Mouse (Mus musculus): ENCODE measurements around the gene Abcc10. TPM values are rescaled to one million over a fixed set of nuclear protein-coding genes. Genes with fewer than 3 reads are reported as not detected.
A peak's percentile ranks its signal among the peaks of the same experiment; 100 is the strongest.

Abcc10 gene
- 2.7 and 3.5 TPM in 2 replicates for polyA plus RNA-seq (2012; ENCODE audit: insufficient read depth, insufficient read length, missing spikeins)

GRCm38 (mm10) chr17:46327906-46328534 lies at the start of gene Abcc10:
Gene Abcc10 (minus strand): TSS chr17:46328352.
- Histone ChIP-seq H3K4me3 (ENCODE audit: insufficient read depth, low read depth, low read length) (peak within 1 kb of the TSS; percentile 90), H3K4me1 (ENCODE audit: control insufficient read depth, insufficient read depth, insufficient read length, low read length) (0 out of 2 replicates have a peak, but pooled peaks cover 3% of the 10 kb centered on the region), H3K27ac (replicated peaks; ENCODE audit: low read depth, low read length) (peak within 1 kb of the TSS; percentile 68)

GRCm38 (mm10) chr17:46371783-46372182 lies 43.6 kb upstream of the Abcc10 start:
- Histone ChIP-seq H3K4me1 (ENCODE audit: control insufficient read depth, insufficient read depth, insufficient read length, low read length) (no peaks in the 10 kb centered on the region), H3K4me3 (ENCODE audit: insufficient read depth, low read depth, low read length) (no peak overlapping the region), H3K27ac (replicated peaks; ENCODE audit: low read depth, low read length) (no peak overlapping the region)

GRCm38 (mm10) chr17:46351026-46351700 lies 23.0 kb upstream of the Abcc10 start:
- Histone ChIP-seq H3K4me1 (ENCODE audit: control insufficient read depth, insufficient read depth, insufficient read length, low read length) (no peaks in the 10 kb centered on the region), H3K4me3 (ENCODE audit: insufficient read depth, low read depth, low read length) (no peak overlapping the region), H3K27ac (replicated peaks; ENCODE audit: low read depth, low read length) (no peak overlapping the region)

GRCm38 (mm10) chr17:46341208-46341607 lies 13.1 kb upstream of the Abcc10 start:
- H3K4me3 ChIP-seq (ENCODE audit: insufficient read depth, low read depth, low read length) = no peak overlapping the region
- no peak overlapping the region for H3K27ac ChIP-seq (replicated peaks; ENCODE audit: low read depth, low read length)
- H3K4me1 ChIP-seq (ENCODE audit: control insufficient read depth, insufficient read depth, insufficient read length, low read length) = no peaks in the 10 kb centered on the region

- H3K27ac ChIP-seq (replicated peaks; ENCODE audit: low read depth, low read length) = no peak overlapping the region
- no peaks in the 10 kb centered on the region for H3K4me1 ChIP-seq (ENCODE audit: control insufficient read depth, insufficient read depth, insufficient read length, low read length)
These were observed 8.3 kb upstream of the Abcc10 start for GRCm38 (mm10) chr17:46336475-46336874.

GRCm38 (mm10) chr17:46328723-46329122 lies 571 bp upstream of the Abcc10 start:
- Histone ChIP-seq H3K4me1 (ENCODE audit: control insufficient read depth, insufficient read depth, insufficient read length, low read length) (0 out of 2 replicates have a peak, but pooled peaks cover 3% of the 10 kb centered on the region), H3K27ac (replicated peaks; ENCODE audit: low read depth, low read length) (no peak overlapping the region), H3K4me3 (ENCODE audit: insufficient read depth, low read depth, low read length) (no peak overlapping the region)

More at GRCm38 (mm10) chr17:46336475-46336874, 8.3 kb upstream of the Abcc10 start:
- no peak overlapping the region for H3K4me3 ChIP-seq (ENCODE audit: insufficient read depth, low read depth, low read length)

GRCm38 (mm10) chr17:46327413-46327905 lies 693 bp downstream of the Abcc10 start:
- Histone ChIP-seq H3K4me3 (ENCODE audit: insufficient read depth, low read depth, low read length) (peak overlapping the region; percentile 90), H3K27ac (replicated peaks; ENCODE audit: low read depth, low read length) (peak overlapping the region; percentile 68), H3K4me1 (ENCODE audit: control insufficient read depth, insufficient read depth, insufficient read length, low read length) (0 out of 2 replicates have a peak, but pooled peaks cover 3% of the 10 kb centered on the region)

- no peak overlapping the region for H3K4me3 ChIP-seq (ENCODE audit: insufficient read depth, low read depth, low read length)
These were observed 5.9 kb downstream of the Abcc10 start for GRCm38 (mm10) chr17:46322046-46322823.

GRCm38 (mm10) chr17:46320492-46320891 lies 7.7 kb downstream of the Abcc10 start:
- H3K4me3 ChIP-seq (ENCODE audit: insufficient read depth, low read depth, low read length) = no peak overlapping the region
- H3K27ac ChIP-seq (replicated peaks; ENCODE audit: low read depth, low read length) = no peak overlapping the region
- peaks cover 6% of the 10 kb centered on the region for H3K4me1 ChIP-seq (ENCODE audit: control insufficient read depth, insufficient read depth, insufficient read length, low read length)

More at GRCm38 (mm10) chr17:46322046-46322823, 5.9 kb downstream of the Abcc10 start:
- Histone ChIP-seq H3K4me1 (ENCODE audit: control insufficient read depth, insufficient read depth, insufficient read length, low read length) (peaks cover 8% of the 10 kb centered on the region), H3K27ac (replicated peaks; ENCODE audit: low read depth, low read length) (no peak overlapping the region)

GRCm38 (mm10) chr17:46315813-46316212 lies 12.3 kb downstream of the Abcc10 start:
- Histone ChIP-seq H3K27ac (replicated peaks; ENCODE audit: low read depth, low read length) (no peak overlapping the region), H3K4me3 (ENCODE audit: insufficient read depth, low read depth, low read length) (no peak overlapping the region), H3K4me1 (ENCODE audit: control insufficient read depth, insufficient read depth, insufficient read length, low read length) (peaks cover 6% of the 10 kb centered on the region)

- Histone ChIP-seq H3K4me3 (ENCODE audit: insufficient read depth, low read depth, low read length) (no peak overlapping the region), H3K27ac (replicated peaks; ENCODE audit: low read depth, low read length) (no peak overlapping the region), H3K4me1 (ENCODE audit: control insufficient read depth, insufficient read depth, insufficient read length, low read length) (no peaks in the 10 kb centered on the region)
These were observed 14.9 kb downstream of the Abcc10 start for GRCm38 (mm10) chr17:46313135-46313715.

GRCm38 (mm10) chr17:46310515-46310914 lies 17.6 kb downstream of the Abcc10 start:
- Histone ChIP-seq H3K4me1 (ENCODE audit: control insufficient read depth, insufficient read depth, insufficient read length, low read length) (no peaks in the 10 kb centered on the region), H3K4me3 (ENCODE audit: insufficient read depth, low read depth, low read length) (no peak overlapping the region), H3K27ac (replicated peaks; ENCODE audit: low read depth, low read length) (no peak overlapping the region)

GRCm38 (mm10) chr17:46309835-46310234 lies 18.3 kb downstream of the Abcc10 start:
- no peak overlapping the region for H3K4me3 ChIP-seq (ENCODE audit: insufficient read depth, low read depth, low read length)
- H3K27ac ChIP-seq (replicated peaks; ENCODE audit: low read depth, low read length) = no peak overlapping the region
- no peaks in the 10 kb centered on the region for H3K4me1 ChIP-seq (ENCODE audit: control insufficient read depth, insufficient read depth, insufficient read length, low read length)

- H3K4me3 ChIP-seq (ENCODE audit: insufficient read depth, low read depth, low read length) = no peak overlapping the region
- no peak overlapping the region for H3K27ac ChIP-seq (replicated peaks; ENCODE audit: low read depth, low read length)
- no peaks in the 10 kb centered on the region for H3K4me1 ChIP-seq (ENCODE audit: control insufficient read depth, insufficient read depth, insufficient read length, low read length)
These were observed 21.2 kb downstream of the Abcc10 start for GRCm38 (mm10) chr17:46306956-46307355.

- H3K4me3 ChIP-seq (ENCODE audit: insufficient read depth, low read depth, low read length) = no peak overlapping the region
- H3K4me1 ChIP-seq (ENCODE audit: control insufficient read depth, insufficient read depth, insufficient read length, low read length) = no peaks in the 10 kb centered on the region
- H3K27ac ChIP-seq (replicated peaks; ENCODE audit: low read depth, low read length) = no peak overlapping the region
These were observed 24.0 kb downstream of the Abcc10 start for GRCm38 (mm10) chr17:46304184-46304583.

All from brown adipose tissue, adult 24 weeks (tissue).